Mouse (Mus musculus) cortical plate, adult 2 months (tissue): Measurements from ENCODE around the gene Slc16a10.

Experiments used
- CTCF ChIP-seq: fragments of 200-500 bp; IDR thresholded peaks from 2 replicates; pipeline ENCODE4 v1.5.1; 2011; ENCODE audit warnings: mild to moderate bottlenecking, control low read depth, low read length; ENCODE audit not compliant: insufficient read depth; ENCODE audit errors: extremely low read depth
- POLR2A ChIP-seq: fragments of 200-500 bp; IDR thresholded peaks from 2 replicates; pipeline ENCODE4 v1.6.1; 2011; ENCODE audit warnings: mild to moderate bottlenecking, low read length, control low read depth; ENCODE audit not compliant: insufficient read depth; ENCODE audit errors: extremely low read depth

DNA sequence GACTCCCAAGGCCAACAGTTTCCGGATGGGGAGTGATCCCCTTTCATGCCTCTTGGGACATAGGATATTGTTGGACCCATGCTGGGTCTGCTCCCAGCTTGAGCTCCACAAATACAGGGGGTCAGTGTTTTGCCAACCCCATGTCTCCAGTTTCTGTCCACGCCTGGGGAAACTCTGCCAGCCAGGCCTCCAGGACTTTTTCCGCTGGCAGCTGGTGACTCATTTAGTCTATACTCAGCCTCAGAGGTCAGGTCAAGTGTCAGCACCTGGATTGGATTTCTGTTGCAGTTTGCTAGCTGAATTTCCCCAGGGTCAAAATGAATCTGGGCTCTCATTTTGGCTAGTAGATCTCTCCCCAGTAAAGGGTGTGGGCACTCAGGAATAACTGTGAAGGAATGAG is 46.8 kb upstream of the Slc16a10 start:
- TF ChIP-seq POLR2A = no peak
- no peak for TF ChIP-seq CTCF
